Mouse (Mus musculus): ENCODE measurements around the gene Ank2. TPM values are rescaled to one million over a fixed set of nuclear protein-coding genes. Genes with fewer than 3 reads are reported as not detected.
A peak's percentile ranks its signal among the peaks of the same experiment; 100 is the strongest.

The Ank2 gene
- total RNA-seq, 2 experiments from 2014 or later: 38.6 to 42.5 TPM

Small RNA genes within 50 kb of the gene (microRNA-seq; reads per million reads assigned to microRNA genes)
- gene Gm44494 (not detected), gene Mir302a (22.9 reads per million, percentile 36 among the genes with 10 or more reads in this experiment), gene Mir302b (19.7 reads per million, percentile 33 among the genes with 10 or more reads in this experiment), gene Mir302c (1.00 reads per million), gene Mir302d (34.6 reads per million, percentile 40 among the genes with 10 or more reads in this experiment), gene Mir367 (not detected)

Other genes starting within 250 kb of the Ank2 start
- 10 to 100 TPM; 21.8 to 23.7 TPM for gene Larp7, start 54.0 kb upstream of the Ank2 start, total RNA-seq (2021)
- gene Zgrf1, start 54.1 kb upstream of the Ank2 start, total RNA-seq (2021): 1 to 10 TPM; 1.3 to 1.5 TPM
- gene Neurog2, start 133.8 kb upstream of the Ank2 start, total RNA-seq (2021): not detected

Data from adrenal gland, postnatal 36 days (tissue).